Mouse (Mus musculus): Measurements from ENCODE around the gene Ephx4.

Ephx4 gene

DNA sequence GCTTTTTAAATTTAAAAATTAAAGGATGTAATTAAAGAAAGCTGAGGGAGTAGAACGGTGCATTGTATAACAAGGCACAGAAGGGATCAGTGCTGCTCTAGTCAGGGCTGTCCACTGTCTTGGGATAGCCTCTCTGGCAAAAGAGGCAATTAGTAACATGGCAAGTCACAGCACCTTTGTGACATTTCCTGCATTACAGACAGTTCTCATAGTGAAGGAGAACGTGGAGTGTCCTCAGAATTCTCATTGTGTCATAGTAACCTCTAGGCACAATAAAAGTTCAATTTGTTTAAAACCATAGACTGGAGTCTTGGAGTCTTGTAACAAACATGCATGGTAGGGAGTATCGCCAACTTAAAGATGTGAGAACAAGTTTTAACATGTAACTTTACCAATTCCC, 28.7 kb downstream of the Ephx4 start, which contains the start of gene Lpcat2b:
Gene Lpcat2b, plus strand, starts transcription at position 301 of the 400 bp plus-strand sequence.
- in situ Hi-C loops (cut with MboI, MseI): no loop called here

DNA sequence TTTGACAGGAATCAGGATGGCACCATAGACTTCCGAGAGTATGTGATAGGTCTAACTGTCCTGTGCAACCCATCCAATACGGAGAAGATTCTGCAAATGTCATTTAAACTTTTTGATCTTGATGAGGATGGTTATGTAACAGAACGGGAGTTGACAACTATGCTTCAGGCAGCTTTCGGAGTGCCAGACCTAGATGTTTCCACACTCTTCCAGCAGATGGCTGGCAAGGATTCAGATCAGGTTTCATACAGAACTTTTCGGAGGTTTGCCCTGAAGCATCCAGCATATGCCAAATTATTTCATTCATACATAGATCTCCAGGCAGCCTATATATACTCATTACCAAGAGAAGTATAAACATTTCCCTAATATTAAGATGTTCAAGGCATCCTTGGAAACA, 31.5 kb downstream of the Ephx4 start:
- in situ Hi-C loops (cut with MboI, MseI): no loop called here

DNA sequence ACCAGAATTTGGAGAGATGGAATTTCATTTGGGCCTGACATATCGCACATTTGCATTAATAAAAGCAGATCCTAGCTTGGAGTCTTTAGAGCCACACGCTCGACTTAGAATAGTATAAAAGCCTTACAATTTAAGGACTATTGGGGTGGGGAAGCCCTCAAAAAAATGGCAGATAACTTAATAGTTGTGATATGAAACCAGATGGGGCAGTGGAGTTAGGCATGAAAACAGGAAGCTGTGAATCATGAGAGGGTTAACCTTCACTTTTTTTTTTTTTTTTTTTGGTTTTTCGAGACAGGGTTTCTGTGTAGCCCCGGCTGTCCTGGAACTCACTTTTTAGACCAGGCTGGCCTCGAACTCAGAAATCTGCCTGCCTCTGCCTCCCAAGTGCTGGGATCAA, 33.6 kb downstream of the Ephx4 start:
- in situ Hi-C loops (cut with MboI, MseI): no loop called here

DNA sequence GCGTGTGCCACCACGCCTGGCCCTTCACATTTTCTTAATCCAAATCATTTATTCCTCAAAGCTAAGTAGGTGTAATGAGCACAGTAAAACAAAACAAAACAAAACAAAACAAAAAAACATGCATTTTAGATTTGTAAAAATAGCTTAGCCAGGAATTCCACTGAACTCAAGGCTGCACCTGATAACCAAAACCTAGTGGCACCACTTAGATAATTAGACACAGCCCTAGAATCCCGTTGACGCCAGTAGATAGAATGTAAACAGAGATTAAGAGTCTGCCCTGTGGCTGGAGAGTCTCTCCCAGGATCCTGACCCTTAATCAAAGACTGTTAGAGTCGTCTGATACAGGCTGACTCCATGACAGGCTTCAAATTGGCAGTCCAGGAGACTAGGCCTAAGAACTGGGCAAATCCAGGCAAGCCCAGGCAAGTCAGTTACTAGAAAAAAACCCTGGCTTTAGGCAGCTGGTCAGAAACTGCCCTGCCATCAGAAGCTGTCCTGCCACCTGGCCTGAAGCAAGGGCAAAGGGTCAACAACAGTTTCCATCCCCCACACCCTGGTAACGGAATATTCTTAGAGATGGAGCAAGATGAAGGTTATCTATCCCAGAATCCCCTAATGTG, 34.2 kb downstream of the Ephx4 start:
- in situ Hi-C loops (cut with MboI, MseI): no loop called here

DNA sequence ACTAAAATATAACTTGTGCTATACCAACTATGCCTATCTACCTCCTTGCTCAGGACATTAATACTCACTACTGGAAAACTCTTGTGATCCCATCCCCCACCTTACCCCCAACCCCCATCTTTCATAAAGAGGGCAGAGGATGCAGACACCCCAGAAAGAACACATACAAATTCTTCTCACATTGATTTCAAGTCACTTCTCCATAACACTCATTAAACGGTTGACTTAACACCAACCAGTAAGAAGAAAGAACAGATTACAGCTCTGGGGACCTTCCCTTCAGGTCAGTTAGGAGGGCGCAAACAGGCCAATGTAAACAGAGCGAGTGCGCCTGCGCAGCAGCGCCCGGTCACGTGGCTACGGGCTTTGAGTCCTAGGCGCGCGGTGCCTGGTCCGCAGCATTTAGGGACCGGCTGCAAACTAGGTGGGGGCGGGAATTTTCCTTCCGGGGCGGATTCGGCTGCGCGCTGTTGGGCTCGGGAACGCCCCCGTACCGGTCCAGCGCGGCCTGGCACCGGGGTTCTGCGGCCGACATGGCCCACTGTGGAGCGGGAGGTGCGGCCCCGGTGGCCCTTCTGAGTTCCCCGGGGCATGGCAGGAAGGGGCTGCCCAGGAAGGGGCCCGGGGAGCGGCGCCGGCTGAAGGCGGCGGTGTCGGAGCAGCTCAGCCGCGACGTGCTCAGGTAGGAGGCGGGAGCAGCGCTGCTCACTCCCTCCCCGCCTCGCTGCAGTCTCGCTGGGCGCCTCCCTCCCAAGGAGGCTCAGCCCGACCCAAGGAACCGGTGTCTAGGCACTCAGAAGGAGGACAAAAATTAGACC, 35.1 kb downstream of the Ephx4 start, which contains the start of gene Btbd8:
Gene Btbd8, plus strand, starts transcription at position 534 of the 818 bp plus-strand sequence.
- in situ Hi-C loops (cut with MboI, MseI): no loop called here

DNA sequence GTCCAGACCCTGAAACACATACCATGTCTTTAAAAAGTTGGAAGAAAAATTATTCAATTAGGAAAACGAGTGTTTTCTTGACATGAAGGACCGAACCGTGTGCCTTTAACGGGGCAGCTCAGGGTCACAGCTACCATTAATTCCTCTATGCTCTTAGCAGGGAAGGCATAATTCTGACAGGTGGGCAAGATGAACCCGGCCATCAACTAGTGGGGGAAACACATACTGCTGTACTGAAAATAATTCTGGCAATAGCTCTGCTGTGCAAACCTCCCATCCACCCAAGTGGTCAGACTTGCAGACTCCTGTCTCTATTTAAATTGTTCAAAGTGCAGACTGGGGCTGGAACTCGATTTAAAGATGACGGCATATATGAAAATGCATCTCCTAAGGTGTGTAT, 35.8 kb downstream of the Ephx4 start:
- in situ Hi-C loops (cut with MboI, MseI): no loop called here

DNA sequence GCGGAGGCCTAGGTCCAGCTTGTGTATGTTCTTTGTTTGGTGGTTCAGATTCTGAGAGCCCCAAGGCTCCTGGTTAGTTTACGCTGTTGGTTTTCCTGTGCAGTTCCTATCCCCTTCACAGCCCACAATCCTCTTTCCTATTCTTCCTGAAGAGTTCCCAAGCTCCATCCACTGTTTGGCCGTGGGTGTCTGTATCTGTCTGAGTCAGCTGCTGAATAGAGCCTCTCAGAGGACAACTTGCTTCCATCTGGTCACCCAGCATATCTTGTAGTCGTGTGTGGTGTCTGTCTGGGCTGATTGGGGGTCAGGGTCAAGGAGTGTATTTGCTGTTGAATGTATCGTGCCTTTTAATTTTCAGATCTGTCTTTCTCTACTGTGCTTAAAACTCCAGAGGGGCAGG, 39.3 kb downstream of the Ephx4 start:
- in situ Hi-C loops (cut with MboI, MseI): loop anchor here in 1 of 2 experiments (10.0 kb wide), 1 partner anchor 823 kb away; the partner anchor contains the start of gene Dr1

DNA sequence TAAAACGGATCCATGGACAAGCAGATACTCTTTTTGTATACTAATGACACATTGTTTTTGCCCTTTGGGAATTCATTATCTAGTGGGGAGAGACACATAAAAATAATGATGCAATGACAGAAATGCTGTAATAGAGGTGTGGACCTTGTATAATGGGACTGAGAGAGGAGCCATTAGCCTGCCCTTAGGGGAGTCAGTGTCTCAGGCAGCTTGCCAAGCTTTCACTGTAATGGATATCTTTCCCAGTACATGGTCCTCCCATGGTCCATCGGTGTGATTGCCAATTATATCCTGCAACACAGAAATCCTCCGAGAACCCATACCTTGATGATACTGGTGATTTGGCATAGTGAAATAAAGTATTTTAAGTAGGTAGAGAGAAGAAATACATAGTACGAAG, 41.7 kb downstream of the Ephx4 start:
- in situ Hi-C loops (cut with MboI, MseI): loop anchor here in 1 of 2 experiments (10.0 kb wide), 1 partner anchor 821 kb away; the partner anchor contains the start of gene Dr1

DNA sequence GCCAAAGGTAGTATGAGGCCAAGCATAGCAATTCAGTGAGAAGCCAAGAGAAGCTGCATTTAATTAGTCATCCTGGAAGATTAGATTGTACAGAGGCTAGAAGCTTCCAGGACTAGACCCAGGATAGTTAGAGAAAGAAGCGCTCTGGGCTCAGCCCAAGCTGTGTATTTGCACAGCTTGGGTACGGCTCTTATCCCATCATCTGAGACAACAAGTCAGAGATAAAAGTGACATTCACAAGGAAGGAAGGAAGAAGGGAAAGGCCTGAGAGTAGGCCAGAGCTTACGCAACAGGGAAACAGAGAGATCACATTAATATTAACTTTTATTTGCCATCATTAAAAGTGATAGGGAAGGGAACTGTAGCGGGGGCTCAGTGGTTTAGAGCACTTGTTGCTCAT, 45.4 kb downstream of the Ephx4 start:
- in situ Hi-C loops (cut with MboI, MseI): loop anchor here in 1 of 2 experiments (10.0 kb wide), 1 partner anchor 817 kb away; the partner anchor contains the start of gene Dr1

DNA sequence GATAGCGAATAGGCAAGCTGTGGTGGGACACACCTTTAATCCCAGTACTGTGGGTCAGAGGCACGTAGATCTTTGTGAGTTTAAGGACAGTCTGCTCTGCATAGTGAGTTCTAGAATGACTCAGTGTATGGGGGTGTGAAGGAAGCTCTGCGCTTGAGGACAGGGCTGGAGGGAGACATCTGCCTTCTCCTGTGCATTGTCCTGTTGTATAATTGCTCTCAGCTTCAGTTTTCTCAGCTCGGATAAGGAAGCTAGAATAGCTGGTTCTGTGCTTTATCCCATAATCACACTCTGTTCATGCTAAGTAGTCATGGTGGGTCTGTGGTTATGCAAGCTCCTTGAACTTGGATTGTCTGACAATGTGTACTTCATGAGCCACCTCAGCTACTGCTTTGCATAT, 46.2 kb downstream of the Ephx4 start:
- in situ Hi-C loops (cut with MboI, MseI): loop anchor here in 1 of 2 experiments (10.0 kb wide), 1 partner anchor 816 kb away; the partner anchor contains the start of gene Dr1

DNA sequence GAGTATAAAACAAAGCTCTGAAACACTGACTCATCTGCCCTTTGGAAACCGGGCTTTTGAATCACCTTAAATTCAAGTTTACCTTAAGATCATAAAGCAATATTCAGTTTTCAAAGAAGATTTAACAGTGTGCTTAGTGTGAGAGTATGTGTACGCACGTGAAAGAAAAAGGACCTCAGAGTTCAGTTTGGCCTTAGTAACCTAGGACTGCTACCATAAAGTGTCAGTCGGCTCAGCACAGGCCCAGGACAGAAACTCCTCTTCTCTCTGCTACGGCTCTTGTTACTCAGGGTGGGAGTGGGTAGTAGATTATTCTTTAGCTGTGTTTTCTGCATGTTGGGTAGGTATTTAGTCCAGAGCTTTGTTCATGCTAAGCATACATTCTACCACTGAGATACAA, 47.1 kb downstream of the Ephx4 start:
- in situ Hi-C loops (cut with MboI, MseI): loop anchor here in 1 of 2 experiments (10.0 kb wide), 1 partner anchor 815 kb away; the partner anchor contains the start of gene Dr1

DNA sequence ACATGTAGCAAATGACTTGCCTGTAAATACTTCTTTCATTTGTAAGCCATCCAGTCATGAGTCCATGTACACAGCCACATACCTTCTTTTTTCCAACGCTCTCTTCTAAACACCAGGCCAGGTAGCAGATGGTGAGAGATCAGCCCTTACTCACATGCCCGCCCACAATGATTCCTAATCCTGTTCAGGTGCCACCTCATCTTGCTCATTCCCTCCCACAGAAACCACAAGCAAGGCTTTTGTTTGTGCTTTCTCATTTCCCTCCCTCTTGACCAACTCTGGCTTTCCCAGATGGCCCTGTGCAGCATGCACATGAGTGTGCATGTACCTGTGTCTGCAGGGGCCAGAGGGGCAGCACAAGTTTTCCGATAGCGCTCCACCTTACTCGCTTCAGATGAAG, 47.8 kb downstream of the Ephx4 start:
- in situ Hi-C loops (cut with MboI, MseI): no loop called here

DNA sequence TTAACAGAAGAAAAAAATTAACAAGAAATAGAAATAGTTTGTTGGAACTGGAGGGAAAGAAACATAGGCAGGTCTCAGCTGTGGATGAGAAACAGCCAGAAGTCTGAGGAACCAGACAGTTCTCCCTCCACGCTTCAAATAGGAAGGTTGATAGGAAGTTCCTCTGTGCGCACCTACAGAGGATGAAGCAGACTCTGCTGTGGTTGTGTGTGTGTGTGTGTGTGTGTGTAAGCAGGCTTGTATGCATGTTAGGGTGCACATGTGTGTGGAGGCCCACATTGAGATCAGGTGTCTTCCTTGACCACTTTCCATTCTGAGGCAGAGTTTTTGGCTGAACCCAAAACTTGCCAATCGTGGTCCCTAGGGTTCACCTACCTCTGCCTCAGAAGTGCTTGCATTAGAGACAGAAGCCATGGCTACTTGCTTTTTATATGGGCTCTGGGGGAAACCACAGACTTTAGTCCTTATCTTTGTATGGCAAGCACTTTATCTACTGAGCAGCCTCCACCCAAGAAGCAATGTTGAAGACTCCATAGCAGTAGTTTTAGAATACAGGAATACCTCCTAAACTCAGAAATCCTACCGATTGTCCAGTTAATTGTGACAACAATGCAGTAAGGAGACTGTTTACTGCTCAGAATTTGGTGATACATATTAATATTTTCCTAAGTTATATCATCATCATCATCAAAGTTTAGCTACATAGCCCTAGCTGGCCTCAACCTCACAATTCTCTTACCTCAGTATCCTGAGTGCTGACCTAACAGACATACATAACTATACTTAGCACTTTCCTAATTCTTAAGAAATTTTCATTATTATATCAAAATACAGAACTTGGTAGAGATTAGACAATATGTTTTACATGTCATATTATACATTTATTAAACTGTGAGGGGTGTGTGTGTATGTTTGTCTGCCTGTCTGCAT, 59.9 kb downstream of the Ephx4 start:
- in situ Hi-C loops (cut with MboI, MseI): no loop called here

DNA sequence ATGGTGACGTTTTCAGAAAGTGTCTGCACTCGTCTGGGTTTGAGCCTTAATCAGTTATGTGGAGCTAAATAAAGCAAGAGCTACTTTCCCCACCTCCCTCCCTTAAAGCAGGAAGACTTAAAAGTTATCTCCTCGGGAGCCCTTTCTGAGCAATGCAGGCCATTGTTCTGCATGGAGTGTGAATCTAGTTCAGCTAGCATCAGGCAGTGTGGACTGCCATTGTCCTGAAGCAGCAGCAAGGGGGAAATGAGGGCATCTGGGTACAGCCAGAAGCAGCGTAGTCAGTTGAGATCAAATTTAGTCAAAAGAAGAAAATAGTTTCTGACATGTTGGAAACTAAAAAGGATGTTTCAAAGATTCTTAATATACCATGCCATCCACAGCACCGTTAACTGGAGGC, 64.0 kb downstream of the Ephx4 start:
- in situ Hi-C loops (cut with MboI, MseI): no loop called here

DNA sequence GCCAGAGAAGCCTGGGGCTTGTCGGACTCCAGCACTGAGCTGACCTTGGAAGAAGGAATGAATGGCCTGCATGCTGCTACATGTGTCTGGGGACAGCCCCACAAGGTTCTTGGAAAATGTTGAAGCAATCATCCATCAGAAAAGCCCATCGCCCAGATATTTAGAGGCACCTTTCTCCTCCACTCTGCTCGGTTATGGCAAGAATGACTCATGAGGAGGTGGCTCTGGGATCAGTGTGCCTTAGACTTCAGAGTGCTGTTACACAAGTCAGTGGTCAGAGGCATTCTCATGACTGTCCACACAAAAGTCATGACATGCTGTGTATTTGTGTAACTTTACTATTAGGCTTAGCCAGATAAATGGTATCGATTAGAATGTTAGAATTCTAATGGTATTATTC, 64.6 kb downstream of the Ephx4 start:
- in situ Hi-C loops (cut with MboI, MseI): no loop called here

DNA sequence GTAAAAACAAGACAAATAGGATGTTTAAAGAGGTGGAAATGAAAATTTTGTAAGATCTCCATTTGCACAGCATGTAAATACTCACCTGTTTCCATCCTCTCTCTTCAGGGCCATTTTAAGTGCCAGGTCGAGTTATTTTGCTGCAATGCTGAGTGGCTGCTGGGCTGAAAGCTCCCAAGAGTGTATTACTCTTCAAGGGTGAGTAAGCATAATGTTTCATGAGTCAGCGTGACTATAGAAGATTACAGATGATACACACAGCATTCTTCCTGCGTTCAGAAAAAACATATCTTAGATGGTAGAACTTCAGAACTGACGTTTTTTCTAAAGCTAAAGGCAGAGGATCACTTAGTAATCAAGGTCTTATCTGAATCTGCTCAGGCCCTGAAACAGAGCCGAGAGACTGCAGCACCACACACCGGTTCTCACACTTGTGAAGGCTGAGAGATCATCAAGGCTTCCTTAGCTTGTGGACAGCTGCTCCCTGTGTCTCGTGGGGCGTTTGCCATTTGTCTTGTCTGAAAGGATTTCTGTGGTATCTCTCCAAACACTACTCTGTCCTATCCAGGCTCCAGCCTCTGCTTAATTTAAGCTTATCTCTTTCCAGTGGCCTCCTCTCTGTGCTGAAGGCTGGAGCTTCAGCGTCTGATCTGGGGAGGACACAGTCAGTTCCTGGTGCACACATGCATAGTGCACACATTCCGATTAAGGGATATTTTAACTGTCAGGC, 68.2 kb downstream of the Ephx4 start:
- in situ Hi-C loops (cut with MboI, MseI): no loop called here

Measured in T-helper 17 cell (primary cell).